Mouse (Mus musculus) liver, adult 2 months (tissue): ENCODE measurements around the gene Atg16l2.

Source experiments
- CTCF ChIP-seq: fragments of 200-500 bp; IDR thresholded peaks from 2 replicates; pipeline ENCODE4 v1.5.1; 2011; ENCODE audit warnings: low read depth, low read length, control low read depth
- POLR2A ChIP-seq: fragments of 200-500 bp; IDR thresholded peaks from 2 replicates; pipeline ENCODE4 v1.6.1; 2011; ENCODE audit warnings: low read length, control low read depth; ENCODE audit not compliant: insufficient read depth; ENCODE audit errors: extremely low read depth

DNA sequence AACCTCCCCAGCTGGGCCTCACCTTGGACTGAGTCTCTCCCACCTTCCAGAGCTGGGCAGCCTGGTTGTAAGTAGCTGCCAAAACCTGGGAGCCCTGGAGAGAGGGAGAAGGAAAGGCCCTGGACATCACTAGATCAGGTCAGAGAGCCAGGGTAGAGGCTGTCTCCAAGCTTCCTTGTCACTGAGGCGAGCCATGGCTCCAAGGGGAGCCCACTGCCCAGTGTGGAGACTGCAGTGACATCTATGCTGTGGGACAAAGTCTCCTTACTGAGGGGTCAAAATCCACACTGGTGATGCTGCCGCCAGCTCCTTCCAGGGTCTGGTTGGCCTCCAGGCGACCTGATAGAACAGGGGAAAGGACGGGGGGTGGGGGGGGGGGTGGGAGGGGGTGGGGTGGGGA lies 10.0 kb downstream of the Atg16l2 start:
- no peak for TF ChIP-seq POLR2A
- TF ChIP-seq CTCF = no peak
